Mouse (Mus musculus) adrenal gland, postnatal 14 days (tissue): ENCODE results near the gene Rarb. TPM values are rescaled to one million over a fixed set of nuclear protein-coding genes. Genes with fewer than 3 reads are reported as not detected.

Experiments used
- DNase-seq: peaks from one replicate; pipeline ENCODE4 v3.0.0; 2021; ENCODE audit warnings: mixed read lengths
- total RNA-seq: library from RNA; stranded (reverse); gene quantifications from 2 replicates; pipeline ENCODE4 v1.2.3, GENCODE M21; 2021

Rarb gene
- total RNA-seq, 1 experiment from 2014 or later, result 15.2 TPM

DNA sequence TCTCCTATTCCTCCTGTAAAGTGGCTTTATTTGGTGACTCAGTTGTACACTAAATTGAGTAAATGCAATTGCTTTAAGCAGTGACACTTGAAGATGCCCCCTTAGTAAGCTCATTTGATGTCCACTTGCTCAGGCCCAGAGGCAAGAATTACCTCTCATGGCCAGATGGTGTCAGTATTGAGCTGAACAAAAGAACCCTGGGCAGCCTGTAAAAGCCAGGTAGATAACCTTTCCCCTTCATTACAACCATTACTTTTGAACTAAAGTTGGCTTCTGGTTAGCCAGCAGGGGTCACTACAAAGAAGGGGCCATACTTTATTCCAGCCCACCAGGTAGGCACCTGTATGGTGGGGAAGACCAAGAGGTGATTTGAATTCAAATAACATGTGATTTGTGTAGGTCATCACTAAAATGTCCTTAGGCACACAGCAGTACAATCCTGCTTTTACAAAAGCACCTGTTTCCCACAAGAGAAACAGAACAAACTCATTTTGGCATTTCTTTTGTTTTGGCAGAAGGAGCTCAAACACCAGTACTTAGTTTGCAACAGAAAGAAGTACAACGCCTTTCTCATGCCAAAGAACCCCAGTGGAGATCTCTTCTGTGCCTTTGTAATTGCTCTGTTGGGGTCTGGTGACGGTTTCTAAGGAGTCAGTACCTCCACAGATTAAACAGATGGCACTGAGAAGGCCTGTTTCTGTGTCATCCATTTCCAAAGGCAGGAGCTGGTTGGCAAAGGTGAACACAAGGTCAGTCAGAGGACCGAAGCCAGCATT, 384.4 kb downstream of the Rarb start:
- peak; percentile 74 for DNase-seq

DNA sequence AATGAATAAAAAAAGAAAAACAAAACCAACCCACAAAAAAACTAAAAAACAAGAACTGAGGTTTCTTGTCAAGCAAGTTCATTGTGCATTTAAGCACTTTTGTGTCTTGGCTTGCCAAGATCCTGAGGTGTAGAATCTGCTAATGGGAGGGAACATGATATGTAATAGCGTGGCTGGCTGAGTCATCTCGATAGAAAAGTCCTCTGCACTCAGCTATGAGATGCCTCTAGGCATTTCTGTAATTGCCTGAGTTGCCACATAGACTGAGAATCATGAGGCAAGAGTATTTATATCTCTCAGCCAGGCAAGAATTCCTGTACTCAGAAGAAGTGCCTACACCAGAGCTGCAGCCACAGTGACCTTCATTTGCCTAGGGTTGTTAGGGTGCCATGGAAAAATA, 385.8 kb downstream of the Rarb start:
- no peak for DNase-seq

DNA sequence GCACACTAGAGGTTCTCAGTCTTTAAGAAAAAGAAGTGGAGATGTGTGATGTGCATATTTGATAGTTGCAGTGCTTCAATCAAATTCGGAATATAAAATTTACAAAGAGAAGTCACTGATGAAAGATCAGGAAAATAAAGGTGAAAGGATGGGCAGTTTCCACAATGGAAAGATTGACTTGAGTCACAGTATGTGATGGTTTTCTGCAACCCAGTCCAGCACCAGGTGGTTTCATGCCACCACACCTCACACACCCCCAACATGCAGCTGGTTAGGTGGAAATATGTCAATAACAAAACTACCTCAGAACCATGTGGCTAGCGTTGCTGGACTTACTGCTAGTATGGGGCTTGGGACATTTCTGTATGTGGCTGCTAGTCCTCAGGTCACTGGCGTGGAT, 386.4 kb downstream of the Rarb start:
- peak; percentile 4 for DNase-seq

DNA sequence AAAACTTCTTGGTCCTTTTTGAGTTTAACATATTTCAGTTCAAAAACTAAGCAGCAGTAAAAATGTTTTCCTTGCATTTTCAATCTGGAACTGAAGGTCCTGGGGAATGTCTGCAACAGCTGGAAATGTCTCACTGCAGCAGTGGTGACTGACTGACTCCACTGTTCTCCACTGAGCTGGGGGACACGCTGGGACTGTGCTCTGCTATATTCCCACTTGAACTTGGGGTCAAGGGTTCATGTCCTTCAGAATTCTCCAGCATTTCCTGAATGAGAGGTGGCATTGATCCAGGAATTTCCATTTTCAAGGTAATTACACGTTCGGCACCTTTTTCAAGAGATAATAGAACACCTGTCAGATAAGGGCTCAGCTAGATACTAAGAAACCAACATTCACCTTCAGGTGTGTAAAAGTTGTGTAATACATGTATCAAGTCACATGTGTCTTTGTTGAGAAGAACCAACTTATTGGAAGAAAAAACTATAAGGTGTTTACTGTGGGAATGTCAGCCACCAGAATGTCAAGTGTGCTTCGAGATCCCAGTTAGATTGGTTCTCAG, 386.9 kb downstream of the Rarb start:
- no peak for DNase-seq

DNA sequence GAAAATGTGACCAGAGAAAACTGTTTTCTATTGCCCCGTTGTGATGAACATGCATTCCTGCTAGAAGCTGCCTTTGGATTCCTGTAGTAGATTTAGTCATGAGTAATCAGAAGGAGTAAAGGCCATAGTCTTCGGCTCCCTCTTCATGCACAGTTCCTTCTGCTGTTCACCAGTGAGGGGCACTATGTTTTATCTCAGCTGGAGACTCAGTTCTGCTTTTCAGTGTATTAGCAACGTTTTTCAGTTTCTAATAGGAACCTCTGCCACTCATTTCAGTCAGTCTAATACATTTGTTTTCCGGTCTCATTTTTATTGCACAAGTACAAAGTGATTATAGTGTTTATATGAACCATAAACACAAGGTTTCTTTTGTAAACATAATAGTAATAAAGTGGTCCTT, 391.4 kb downstream of the Rarb start:
- DNase-seq, result no peak

DNA sequence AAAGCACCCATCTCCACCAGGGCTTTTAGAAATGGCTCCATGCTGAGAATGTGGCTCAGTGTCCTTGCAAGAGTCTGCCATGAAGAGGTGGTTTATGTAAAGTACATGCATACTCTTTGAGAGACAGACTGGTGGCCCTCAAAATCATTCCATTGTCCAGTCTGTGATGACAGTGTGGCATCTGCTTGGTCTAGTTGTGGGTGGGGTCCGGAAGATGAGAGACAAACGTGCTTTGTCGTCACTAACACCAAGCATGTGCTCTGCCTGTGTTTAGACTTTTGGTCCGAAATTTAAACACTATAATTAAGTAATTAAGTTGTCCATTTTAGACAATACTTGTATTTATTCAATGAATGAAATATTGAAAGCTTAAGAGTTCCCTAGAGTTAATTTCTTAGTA, 404.8 kb downstream of the Rarb start:
- DNase-seq, result no peak

DNA sequence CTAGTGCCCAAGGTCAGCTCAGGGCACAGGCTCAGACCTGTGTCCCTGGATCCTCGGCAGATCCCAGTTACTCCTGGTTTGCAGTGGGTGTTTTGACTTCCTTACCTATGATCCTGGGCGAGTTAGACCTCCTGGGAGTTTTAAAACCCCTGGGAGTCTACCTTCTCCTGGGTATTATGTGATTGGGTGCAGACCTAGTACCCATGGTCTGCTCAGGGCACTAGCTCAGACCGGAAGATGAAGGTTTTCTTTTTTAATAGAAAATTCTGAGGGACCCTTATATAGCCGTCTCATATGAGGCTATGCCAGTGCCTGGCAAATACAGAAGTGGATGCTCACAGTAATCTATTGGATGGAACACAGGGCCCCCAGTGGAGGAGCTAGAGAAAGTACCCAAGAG, 413.8 kb downstream of the Rarb start:
- DNase-seq, result no peak

DNA sequence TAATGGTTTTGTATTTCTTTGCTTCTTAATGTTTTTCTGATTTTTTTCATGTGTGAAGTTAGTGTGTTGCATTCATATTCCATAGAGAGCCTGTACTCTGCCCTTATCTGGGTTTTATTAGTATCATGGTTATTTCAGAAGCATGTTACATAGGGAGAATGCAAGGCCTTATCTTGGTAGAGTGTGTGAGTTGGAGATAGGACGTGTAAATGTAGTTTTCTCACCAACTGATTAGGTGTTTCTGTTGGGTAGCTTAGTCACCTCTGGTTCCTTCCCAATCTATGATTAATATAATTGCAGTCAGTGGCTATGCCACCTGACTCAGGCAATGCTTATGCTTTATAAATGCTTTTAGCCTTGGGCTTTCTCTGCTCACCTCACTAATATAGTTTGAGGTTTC, 434.2 kb downstream of the Rarb start:
- no peak for DNase-seq
